Mouse (Mus musculus) embryo, embryonic 9.5 days (tissue): Measurements from ENCODE around the gene Iqcd.

Experiments used
- DNase-seq: peaks from one replicate; pipeline ENCODE4 v3.0.0-alpha.2; 2017; ENCODE audit errors: extremely low spot score

Gene Iqcd

DNA sequence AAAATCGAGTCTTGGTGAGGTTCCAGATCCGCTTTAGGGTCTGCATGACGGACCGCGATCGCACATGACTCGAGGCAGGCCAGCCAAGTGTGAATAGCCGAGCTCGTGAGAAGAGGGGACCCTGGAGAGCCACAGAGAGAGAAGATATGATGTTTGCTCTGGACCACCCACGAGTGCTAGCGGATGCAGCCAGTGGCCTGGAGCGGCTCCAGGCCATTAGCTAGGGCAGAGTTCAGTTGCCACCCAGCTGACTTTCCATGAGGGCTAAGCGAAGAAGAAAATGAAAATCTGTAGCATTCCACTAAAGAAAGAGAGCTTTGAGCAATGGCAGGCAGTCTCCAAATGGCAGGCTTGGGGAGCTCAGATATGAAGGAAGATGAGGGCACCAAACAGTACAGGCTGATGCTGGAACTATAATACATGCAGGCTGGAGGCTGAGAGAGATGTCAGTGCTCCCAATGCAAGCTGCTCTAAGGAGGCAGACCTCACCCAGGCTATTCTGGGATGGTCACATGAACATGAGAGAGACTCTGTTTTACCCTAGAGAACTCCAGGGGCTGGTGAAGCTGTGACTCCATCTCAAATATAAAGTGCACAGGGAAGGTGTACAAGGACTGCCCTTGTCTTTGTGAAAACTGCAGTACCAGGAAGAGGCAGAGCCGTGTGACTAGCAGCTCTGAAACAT, 17.6 kb upstream of the Iqcd start:
- no peak for DNase-seq

DNA sequence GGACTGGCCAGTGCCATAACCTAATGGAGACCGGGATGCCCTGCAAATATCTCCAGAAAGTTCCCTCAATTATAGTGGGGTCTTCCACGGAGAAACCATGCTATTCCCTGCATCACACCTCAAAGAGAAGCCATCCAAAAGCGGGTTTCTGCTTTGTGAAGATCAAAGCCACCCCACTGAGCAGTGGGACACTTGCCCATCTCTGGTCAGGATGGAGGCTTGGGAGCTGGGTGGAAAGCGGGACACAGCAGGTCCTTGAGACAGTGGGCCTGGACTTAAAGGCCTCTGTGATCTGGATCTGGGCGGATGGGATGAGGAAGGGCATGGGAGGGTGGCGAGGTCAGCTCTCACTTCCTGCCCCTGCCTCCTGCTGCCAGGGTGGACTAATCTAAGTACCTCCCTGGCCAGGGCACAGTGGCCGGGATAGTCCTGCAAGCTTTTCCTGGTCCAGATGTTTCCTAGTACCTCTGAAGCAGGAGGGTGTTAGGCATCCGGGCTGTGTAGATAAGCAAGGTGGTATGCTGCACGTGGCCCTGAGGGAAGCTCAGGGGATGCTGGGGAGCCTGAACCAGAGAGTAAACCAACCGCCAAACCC, 14.2 kb upstream of the Iqcd start:
- no peak for DNase-seq

DNA sequence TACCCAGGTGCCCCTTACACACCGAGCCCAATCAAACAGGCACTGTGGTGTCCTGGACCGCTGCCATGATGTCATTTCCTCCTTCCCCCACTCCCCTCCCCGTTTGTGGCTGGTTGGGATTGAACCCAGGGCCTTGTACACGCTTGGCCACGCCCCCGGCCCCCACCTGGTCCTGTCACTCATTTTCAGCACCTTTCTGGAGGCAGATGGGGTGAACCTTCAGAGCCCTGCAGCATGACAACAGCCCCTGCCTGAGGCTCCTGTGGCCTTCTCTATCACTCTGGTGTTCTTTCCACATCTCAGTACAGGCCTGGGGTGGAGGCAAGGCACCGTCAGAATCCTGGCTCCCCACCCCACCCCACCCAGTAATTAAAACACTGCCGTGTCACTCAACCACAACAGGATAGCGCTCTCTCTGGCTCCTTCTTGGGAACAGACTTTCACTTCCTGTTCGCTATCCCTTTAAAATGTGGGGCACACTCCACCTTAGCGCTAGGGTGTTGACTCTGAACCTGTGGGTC, 12.0 kb upstream of the Iqcd start:
- no peak for DNase-seq

DNA sequence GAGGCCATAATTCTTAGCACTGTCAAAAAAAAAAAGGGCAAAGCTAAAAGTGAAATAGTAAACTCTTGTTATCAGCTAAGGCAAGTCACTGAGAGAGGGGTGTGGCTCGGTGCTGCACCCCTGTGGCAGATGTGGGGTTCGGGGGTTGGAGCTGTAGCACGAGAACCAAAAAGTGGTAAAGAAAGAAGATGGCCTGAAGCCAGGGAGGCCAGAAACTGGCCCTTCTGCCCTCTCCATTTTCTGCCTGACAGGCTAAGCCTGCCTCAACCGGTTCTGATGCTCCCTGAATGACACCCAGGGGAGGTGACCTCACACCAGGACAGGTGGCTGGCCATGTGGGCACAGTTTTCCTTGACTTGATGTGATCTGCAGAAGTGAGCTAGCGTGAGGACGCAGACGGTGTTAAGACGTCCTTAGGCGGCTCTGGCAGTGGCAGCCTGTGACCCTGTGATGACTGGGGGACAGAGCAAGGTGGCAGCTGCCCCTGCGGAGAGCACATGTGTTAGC, 10.8 kb upstream of the Iqcd start:
- peak; percentile 50 for DNase-seq

DNA sequence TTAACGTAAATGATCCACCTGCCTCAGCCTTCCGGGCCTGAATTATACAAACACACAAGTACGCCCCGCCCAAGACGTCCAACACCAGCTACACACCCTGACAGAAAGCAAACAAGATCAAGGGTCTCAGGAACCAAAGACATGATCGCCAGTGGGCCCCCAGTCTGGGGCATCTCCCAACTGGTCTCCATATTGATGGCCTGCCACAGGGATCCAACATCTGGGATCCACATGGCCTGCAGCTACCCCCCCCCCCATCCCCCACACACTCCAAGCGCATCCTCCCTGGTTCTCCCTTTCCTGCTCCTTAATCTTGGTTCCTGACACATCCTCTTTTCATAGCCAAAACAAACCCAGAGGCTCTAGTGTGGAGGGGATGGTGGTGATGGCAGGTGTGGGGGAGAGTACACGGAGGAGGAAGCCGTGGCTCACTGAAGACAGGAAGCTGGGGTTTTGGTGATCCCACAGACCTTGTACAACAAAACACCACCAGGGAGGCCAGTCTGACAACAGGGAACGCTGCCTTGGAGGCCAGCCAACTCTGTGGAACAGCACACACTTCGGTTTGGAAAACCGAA, 10.2 kb upstream of the Iqcd start:
- peak; percentile 66 for DNase-seq

DNA sequence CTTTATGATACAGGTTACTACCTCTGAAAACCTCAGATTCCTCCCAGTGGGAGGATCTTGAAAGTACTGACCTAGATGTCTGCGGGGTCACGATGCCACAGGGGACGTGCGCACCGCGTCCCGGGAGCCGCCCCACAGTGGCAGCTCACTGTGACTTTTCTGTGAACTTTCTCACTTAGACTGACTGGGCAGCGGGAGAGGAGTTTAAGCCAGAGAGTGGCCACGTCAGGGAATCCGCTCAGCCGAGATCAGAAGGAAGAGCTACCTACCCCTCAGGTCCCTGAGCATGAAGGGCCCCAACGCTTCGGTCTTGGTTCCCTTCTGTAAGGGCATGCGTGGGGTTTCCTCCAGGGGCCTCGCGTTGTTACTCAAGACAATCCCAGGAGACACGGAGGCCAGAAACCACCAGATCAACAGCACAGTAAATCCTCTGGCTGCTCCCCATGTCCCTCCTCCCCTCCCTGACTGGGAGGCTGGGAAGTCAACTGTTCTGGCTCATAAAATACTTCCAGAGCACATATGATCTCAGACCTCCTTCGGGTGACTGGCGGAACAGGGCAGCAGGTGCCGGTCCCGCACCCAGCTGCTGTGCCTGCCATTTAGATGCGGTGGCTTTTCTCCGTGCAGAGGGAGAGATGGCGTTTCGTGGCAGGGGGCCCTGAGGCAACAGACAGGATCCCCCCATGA, 9.5 kb upstream of the Iqcd start:
- DNase-seq = no peak

DNA sequence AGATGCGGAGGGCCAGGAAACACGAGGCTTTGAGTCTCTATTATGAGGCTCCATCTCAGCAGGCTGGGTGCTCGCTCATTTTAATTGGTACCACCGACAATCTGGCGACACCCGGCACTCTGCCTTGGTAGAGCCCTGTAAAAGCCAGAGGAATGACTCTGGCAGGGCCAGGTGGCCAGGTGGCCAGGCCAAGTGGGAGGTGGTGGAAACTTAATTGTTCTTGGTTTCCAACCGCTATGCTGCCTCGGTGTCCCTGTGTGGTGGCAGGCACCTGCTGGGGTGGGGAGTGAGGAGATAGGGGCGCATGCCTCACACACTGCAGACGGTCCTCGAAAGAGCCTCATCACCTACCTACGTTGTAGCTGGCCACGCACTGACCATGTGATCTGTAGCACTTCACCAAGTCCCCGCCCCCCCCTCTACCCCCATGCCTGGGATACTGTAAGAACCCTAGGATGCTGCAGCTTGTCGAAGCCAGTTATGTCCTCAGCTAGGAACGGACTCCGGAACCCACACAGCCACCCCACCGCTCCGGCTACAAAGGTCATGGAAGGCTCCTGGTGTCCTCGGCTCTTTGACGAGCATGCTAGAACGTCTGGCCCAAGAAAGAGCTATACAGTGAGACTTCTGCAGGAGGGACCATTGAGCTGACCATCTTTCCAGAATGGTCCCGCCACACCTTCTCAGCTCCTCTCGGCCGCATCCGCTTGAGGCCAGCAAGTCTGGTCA, 8.8 kb upstream of the Iqcd start:
- no peak for DNase-seq

DNA sequence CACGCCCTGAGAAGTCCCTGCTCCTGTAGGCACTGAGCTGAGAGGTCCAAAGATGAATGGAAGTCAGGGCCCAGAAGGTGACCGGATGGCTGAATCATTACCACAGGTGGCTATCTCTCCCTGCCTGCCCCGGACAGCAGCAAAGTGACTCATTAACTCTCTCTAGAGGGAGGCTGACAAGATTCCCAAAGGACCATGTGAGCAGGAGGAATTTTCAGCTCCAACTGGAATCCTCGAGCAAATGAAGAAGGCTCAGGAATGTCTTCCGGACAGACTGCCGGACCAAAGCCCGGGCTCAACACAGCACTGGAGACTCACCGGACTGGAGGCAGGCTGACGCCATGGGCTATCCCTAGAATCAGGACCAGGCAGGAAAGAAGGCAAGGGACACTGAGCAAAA, 6.8 kb upstream of the Iqcd start:
- DNase-seq = no peak

DNA sequence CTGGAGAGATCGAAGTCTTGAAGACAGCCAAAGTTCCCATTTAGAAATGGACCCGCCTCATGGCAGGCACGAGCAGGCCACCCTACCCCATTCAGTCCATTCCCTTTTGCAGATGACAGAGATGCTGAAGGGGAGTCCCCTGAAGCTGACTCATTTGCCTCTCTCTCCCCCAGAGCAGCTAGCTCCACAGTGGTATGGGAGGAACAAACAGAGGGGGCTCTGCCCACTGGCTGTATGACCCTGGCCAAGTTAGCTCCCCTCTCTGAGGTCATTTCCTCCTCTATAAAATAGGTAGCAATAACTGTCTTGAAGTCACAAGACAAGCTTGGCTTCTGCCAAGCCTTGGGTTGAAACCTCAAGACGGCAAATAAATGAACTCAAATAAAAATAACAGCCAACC, 5.3 kb upstream of the Iqcd start:
- no peak for DNase-seq

DNA sequence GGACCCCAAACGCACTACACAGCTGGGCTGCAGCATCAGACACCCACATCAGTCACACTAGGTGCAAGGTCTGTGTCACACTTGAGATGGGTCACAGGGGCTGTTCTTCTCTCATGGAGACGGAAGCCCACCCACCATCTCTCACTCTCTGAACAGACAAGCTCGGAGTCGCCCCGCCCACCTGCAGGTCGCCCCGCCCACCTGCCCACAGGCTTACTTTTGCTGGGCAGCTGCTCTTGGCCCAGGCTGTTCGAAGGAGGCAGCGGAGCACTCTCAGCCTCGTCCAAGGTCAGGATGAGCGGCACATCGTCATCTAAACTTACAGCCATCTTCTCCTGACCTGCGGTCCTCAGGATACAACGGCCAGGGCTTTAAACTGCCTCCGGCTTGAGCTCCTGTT, 3.8 kb upstream of the Iqcd start:
- no peak for DNase-seq

DNA sequence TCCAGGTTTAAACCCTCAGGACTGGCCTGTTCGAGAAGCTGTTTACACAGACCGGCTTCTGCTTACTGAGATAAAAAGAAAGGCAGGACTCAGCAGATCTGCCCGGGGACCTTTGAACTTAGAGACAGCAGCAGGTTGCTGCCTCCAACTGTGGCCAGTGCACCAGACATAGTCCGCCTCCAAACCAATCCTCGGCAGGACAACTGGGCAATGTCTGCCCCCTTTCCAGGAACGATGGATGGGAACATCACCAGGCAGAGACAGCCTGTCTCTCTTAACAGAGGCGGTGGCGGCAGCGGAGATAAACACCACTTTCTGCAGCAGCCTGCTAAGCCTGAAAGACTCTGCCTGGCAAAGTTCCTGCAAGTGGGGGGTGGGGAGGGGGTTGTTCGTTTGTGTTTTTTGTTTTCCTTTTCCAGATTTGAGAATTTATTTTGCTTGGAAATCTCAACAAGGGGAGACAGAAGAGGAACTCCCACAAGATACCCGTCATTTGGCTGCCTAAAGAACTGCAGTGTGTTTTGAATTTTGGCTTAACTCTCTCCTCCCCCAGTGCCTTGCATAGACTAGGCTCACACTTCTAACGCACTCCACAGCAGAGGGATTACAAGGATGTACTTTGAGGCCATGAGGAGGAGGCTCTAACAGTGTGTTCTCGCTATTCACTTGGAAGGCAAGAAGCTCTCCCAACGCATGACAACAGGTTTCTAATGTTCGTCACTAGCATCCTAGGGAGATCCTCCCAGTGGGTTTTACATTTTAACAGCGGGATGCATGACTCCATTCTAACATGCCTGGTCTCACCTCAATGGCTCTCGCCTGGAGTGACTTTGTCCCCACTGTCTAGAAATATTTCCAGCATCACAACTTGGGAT, 1.8 kb upstream of the Iqcd start:
- no peak for DNase-seq

DNA sequence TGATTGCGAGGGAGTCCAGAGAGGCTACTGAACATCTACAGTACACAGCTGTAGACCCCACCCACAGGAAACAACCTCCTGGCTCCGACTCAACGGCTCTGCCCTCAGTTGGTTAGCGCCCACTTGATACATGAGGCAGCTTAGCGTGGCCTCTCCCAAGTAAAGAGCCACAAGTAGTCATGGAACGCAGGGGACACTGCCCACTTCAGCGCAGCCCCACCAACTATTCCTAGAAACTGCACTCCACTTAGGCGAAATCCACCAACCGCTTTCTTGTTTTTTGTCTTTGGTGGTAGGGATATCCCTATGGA, 1.2 kb upstream of the Iqcd start:
- DNase-seq = no peak

DNA sequence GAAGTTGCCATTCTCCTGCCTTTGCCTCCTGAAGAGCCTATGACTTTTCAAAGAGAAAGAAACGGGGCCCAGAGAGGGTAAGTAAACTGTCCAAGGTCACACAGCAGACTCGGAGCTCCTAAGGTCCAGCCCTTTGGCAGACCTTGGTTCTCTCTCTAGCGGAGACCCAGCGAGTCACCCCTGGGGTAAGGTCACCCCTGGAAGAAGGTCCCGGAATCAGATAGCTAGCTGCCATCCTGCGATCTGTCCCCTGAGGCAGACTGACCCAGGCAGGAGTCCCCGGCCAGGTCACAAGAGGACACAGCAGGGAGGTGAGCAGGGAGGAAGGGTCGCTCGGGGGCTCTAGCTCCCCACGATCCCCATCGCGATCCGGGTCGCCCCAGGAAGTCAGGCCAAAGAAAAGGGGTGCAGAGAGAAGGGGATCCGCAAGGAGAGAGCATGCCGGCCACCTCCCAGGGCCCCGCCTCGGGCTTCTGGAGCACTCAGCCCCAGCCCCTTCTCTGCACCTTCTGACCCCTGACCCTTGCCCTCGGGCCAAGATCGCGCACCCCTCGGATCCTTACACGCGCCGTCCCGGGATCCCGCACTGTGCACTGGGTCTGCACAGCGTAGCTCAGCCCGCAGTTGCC, 762 bp upstream of the Iqcd start:
- DNase-seq = no peak

DNA sequence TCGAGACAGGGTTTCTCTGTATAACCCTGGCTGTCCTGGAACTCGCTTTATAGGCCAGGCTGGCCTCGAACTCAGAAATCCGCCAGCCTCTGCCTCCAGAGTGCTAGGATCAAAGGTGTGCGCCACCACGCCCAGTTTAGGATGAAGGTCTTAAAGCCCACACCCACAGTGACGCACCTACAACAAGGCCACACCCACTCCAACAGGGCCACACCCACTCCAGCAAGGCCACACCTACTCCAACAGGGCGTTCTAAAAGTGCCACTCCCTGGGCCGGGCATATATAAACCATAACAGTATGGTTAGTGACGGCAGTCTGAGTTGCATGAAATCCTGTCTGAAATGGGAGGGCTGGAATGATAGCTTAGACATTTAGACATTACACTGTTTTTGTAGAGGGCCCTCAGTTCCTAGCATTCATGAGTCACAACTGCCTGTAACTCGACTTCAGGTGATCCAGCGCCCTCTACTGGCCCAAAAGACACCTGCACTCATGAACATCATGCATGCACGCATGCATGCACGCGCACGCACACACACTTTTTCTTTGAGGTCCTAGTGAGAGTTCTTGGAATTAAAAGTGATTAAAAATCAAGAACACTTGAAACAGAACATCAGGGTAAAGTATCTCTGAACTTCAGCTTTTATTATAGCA, 1.7 kb downstream of the Iqcd start:
- no peak for DNase-seq

DNA sequence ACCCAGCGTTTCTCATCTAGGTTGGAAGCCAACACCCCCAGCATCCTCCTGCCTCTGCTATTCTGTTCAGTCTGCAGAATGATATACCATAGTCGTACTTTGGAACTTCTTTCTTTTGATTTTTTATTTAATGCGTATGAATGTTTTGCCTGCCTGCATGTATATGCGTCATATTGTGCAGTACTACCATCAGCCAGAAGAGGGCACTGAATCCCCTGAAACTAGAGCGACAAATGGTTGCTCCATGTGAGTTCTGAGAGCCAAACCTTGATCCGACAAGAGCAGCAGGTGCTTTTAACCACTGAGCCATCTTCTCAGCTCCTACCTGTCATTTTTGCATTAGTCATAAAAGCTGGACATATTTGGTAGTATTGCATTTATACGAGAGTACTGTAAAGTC, 3.3 kb downstream of the Iqcd start:
- DNase-seq = no peak

DNA sequence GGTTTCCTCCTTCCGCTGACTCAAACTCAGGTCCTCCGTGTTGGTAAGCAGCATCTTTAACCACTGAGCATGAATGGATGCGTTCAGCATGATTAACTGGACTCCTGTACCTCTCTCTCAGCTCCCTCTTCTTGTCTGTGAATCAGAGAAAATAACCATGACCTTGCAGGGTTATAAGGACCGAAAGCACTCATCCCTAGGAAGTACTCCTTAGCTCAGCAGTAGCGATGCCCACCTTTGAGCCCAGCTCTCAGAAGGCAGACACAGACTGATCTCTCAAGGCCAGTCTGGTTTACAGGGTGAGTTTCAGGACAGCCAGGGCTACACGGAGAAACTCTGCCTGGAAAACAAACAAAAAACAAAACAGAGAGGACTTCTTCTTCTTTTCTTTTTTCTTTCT, 5.7 kb downstream of the Iqcd start:
- no peak for DNase-seq

DNA sequence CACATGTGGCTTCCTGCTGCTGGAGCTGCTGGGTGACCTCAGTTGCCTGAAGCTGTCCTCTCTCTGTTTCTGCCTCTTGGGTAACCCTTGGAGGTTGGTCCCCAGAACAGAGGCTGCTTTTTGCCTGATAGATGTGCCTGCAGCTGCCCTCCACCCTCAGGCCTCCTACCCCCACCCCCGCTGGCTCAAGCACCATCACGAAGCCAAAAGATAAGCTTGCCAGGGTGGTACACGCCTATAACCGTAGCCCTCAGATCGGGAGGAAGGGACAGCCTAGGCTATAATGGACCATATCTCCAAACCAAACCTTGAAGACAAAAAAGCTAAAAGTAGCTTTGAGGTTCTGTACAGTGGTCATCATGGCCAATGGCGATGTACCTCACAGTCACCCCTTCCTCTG, 10.8 kb downstream of the Iqcd start:
- no peak for DNase-seq

DNA sequence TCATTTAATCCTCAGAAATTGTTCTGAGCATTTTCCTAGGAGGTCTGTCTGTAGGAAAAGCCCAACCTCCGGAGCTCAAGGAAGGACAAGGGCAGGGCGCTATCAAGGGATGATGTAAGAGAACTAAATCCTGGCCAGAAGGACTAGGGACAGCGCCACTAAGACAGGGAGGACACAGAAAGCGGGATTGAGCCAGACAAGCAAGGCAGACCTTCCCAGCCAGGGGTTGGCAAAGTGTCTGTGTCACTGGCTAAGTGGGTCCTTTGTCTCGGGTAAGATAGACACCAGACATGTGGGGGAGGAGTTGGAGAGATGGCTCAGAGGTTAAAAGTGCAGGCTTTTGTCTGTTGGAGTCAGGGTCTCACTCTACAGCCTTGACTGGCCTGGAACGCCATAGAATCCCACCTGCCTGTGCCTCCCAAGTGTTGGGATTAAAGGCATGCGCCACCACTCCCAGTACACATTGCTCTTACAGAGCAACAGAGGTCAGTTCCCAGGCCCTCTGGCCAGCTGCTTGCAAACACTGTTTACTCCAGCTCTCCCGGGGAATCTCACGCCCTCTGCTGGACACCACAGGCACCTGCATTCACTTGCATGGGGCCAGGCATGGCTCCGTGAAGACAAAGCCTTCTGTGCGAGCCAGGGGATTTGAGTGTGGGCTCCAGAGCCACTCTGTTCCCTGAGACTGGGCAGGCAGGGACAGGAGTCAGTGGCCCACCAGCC, 12.3 kb downstream of the Iqcd start:
- peak; percentile 60 for DNase-seq

DNA sequence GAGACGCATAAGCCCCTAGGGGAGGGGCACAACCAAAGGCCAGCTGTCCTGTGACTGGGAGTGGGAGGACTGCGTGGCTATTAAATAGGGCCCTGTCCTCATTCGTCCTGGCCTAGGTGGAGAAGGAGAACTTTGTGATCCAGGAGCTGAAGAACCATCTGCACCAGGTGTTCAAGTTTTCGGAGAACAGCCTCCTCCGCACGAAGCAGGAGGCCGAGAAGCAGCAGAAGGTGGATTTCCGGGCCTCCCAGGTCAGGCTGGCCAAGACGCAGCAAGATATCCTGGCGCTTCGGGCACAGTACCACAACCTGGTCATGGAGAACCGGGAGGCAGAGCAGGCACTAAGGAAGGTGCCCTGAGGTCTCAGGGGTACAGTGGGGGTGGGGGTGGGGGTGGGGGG, 13.4 kb downstream of the Iqcd start:
- DNase-seq = no peak
